Mouse (Mus musculus) brain, embryonic 14.5 days (tissue): Measurements from ENCODE around the gene Aen. TPM values are rescaled to one million over a fixed set of nuclear protein-coding genes. Genes with fewer than 3 reads are reported as not detected.

Experiments used
- DNase-seq: peaks from one replicate; pipeline ENCODE4 v3.0.0-alpha.2; 2011; ENCODE audit warnings: low read depth
- CTCF ChIP-seq: fragments of 200-500 bp; IDR thresholded peaks from 2 replicates; pipeline ENCODE4 v1.5.1; 2012; ENCODE audit warnings: inconsistent platforms, mild to moderate bottlenecking, moderate library complexity, borderline replicate concordance; ENCODE audit not compliant: insufficient read depth, insufficient read length; ENCODE audit errors: extremely low read depth
- POLR2A ChIP-seq: fragments of 200-500 bp; IDR thresholded peaks from 2 replicates; pipeline ENCODE4 v1.6.1; 2012; ENCODE audit warnings: mild to moderate bottlenecking, inconsistent platforms, borderline replicate concordance; ENCODE audit not compliant: poor library complexity, insufficient read depth, insufficient read length, severe bottlenecking; ENCODE audit errors: extremely low read depth
- polyA plus RNA-seq: library from polyadenylated mRNA; depleted of rRNA; stranded (reverse); fragments of >200 nt; gene quantifications from 2 replicates; pipeline ENCODE4 v1.2.3, GENCODE M21; 2012

Gene Aen
- polyA plus RNA-seq, 1 experiment, result 34.7 TPM

- TF ChIP-seq CTCF (no peak), POLR2A (no peak)
- DNase-seq, result no peak
Measured at GRCm38 (mm10) chr7:78914896-78915510, 19.3 kb downstream of the Aen start.

GRCm38 (mm10) chr7:78918686-78919085, 23.0 kb downstream of the Aen start:
- no peak for DNase-seq
- no peak for TF ChIP-seq POLR2A
- TF ChIP-seq CTCF, result no peak

GRCm38 (mm10) chr7:78922506-78922905, 26.9 kb downstream of the Aen start:
- no peak for TF ChIP-seq CTCF
- DNase-seq, result no peak

- TF ChIP-seq CTCF (peak; percentile 92), POLR2A (no peak)
Measured at GRCm38 (mm10) chr7:78924300-78924699, 28.6 kb downstream of the Aen start.

GRCm38 (mm10) chr7:78924796-78925195, 29.1 kb downstream of the Aen start:
- DNase-seq, result no peak
- TF ChIP-seq POLR2A (no peak), CTCF (no peak)

More at GRCm38 (mm10) chr7:78924300-78924699, 28.6 kb downstream of the Aen start:
- DNase-seq, result peak; percentile 88

GRCm38 (mm10) chr7:78925680-78926079, 30.0 kb downstream of the Aen start:
- DNase-seq, result no peak
- TF ChIP-seq POLR2A (no peak), CTCF (no peak)

GRCm38 (mm10) chr7:78926156-78926555, 30.5 kb downstream of the Aen start:
- DNase-seq, result peak; percentile 42
- TF ChIP-seq POLR2A (no peak), CTCF (no peak)

- TF ChIP-seq CTCF (no peak), POLR2A (no peak)
Measured at GRCm38 (mm10) chr7:78927266-78927665, 31.6 kb downstream of the Aen start.

GRCm38 (mm10) chr7:78938957-78939602, 43.4 kb downstream of the Aen start:
- no peak for DNase-seq
- TF ChIP-seq POLR2A (no peak), CTCF (no peak)

More at GRCm38 (mm10) chr7:78927266-78927665, 31.6 kb downstream of the Aen start:
- no peak for DNase-seq

GRCm38 (mm10) chr7:78940971-78941370, 45.3 kb downstream of the Aen start:
- TF ChIP-seq POLR2A (no peak), CTCF (no peak)
- no peak for DNase-seq

- no peak for DNase-seq
- TF ChIP-seq POLR2A, result no peak
- no peak for TF ChIP-seq CTCF
Measured at GRCm38 (mm10) chr7:78942544-78942943, 46.9 kb downstream of the Aen start.

GRCm38 (mm10) chr7:78953886-78954572, 58.4 kb downstream of the Aen start:
- peak; percentile 35 for DNase-seq
- TF ChIP-seq POLR2A, result no peak
- TF ChIP-seq CTCF, result no peak

GRCm38 (mm10) chr7:78954619-78955018, 59.0 kb downstream of the Aen start:
- no peak for TF ChIP-seq CTCF
- TF ChIP-seq POLR2A, result no peak

More at GRCm38 (mm10) chr7:78954619-78955018, 59.0 kb downstream of the Aen start:
- DNase-seq, result no peak
